Mouse (Mus musculus): Measurements from ENCODE around the gene Pomgnt1. TPM values are rescaled to one million over a fixed set of nuclear protein-coding genes. Genes with fewer than 3 reads are reported as not detected.

The Pomgnt1 gene
- polyA plus RNA-seq, 1 experiment from 2014 or later = 68.4 TPM

GRCm38 (mm10) chr4:116164759-116165554 lies 41.3 kb downstream of the Pomgnt1 start:
- Histone ChIP-seq H3K36me3 (peaks cover 5% of the 10 kb centered on the region; the same call in 1 of the 2 replicates), H3K9me3 (no peaks in the 10 kb centered on the region), H3K27me3 (replicated peaks) (no peaks in the 10 kb centered on the region), H3K4me3 (no peak overlapping the region), H3K27ac (no peak overlapping the region), H3K9ac (no peak overlapping the region), H3K4me2 (replicated peaks) (no peak overlapping the region), H3K4me1 (no peaks in the 10 kb centered on the region)
- no peak for ATAC-seq (ENCODE audit: low FRiP score, low read depth)
- WGBS = 87% methylated on average over 2 of the region's 2 CpGs

GRCm38 (mm10) chr4:116165708-116166407 lies 42.2 kb downstream of the Pomgnt1 start:
- H3K27me3 ChIP-seq (replicated peaks) = no peaks in the 10 kb centered on the region
- ATAC-seq (ENCODE audit: low FRiP score, low read depth) = no peak
- no peak overlapping the region for H3K27ac ChIP-seq
- H3K4me1 ChIP-seq = no peaks in the 10 kb centered on the region
- 76% methylated on average over 8 of the region's 8 CpGs for WGBS
- no peaks in the 10 kb centered on the region for H3K9me3 ChIP-seq
- no peaks in the 10 kb centered on the region for H3K36me3 ChIP-seq
- H3K9ac ChIP-seq = no peak overlapping the region
- no peak overlapping the region for H3K4me2 ChIP-seq (replicated peaks)
- H3K4me3 ChIP-seq = no peak overlapping the region

GRCm38 (mm10) chr4:116167404-116167803 lies 43.8 kb downstream of the Pomgnt1 start, which contains the start of gene Tspan1:
Gene Tspan1 (minus strand): TSS chr4:116167601.
- Histone ChIP-seq H3K9ac (no peak within 1 kb of the TSS), H3K9me3 (no peaks in the 10 kb centered on the region), H3K27ac (no peak within 1 kb of the TSS), H3K4me2 (replicated peaks) (no peak within 1 kb of the TSS), H3K4me3 (no peak within 1 kb of the TSS), H3K27me3 (replicated peaks) (no peaks in the 10 kb centered on the region), H3K36me3 (no peaks in the 10 kb centered on the region), H3K4me1 (no peaks in the 10 kb centered on the region)
- no peak for ATAC-seq (ENCODE audit: low FRiP score, low read depth)
- WGBS = 43% methylated on average over 7 of the region's 7 CpGs

- ATAC-seq (ENCODE audit: low FRiP score, low read depth) = peak; percentile 74; the same call in 1 of the 2 replicates
- no peaks in the 10 kb centered on the region for H3K9me3 ChIP-seq
- no peaks in the 10 kb centered on the region for H3K4me1 ChIP-seq
- 73% methylated on average over 8 of the region's 8 CpGs for WGBS
- no peaks in the 10 kb centered on the region for H3K27me3 ChIP-seq (replicated peaks)
- no peak overlapping the region for H3K9ac ChIP-seq
- H3K27ac ChIP-seq = no peak overlapping the region
- no peak overlapping the region for H3K4me2 ChIP-seq (replicated peaks)
- H3K36me3 ChIP-seq = no peaks in the 10 kb centered on the region
- H3K4me3 ChIP-seq = no peak overlapping the region
These were observed 45.1 kb downstream of the Pomgnt1 start for GRCm38 (mm10) chr4:116168617-116169352.

GRCm38 (mm10) chr4:116169353-116169672 lies 45.7 kb downstream of the Pomgnt1 start:
- Histone ChIP-seq H3K4me3 (no peak overlapping the region), H3K9me3 (no peaks in the 10 kb centered on the region), H3K27ac (no peak overlapping the region), H3K4me1 (peaks cover under 1% of the 10 kb centered on the region; the same call in 1 of the 2 replicates), H3K36me3 (no peaks in the 10 kb centered on the region), H3K27me3 (replicated peaks) (no peaks in the 10 kb centered on the region), H3K4me2 (replicated peaks) (no peak overlapping the region), H3K9ac (no peak overlapping the region)
- peak; percentile 30; the same call in 1 of the 2 replicates for ATAC-seq (ENCODE audit: low FRiP score, low read depth)
- 87% methylated on average over 3 of the region's 3 CpGs for WGBS

GRCm38 (mm10) chr4:116173072-116173471 lies 49.4 kb downstream of the Pomgnt1 start, which contains the start of the genes 1700042G07Rik and Gm49337:
Gene 1700042G07Rik (plus strand): TSS chr4:116173372.
Gene Gm49337 (plus strand): TSS chr4:116173384.
- ATAC-seq (ENCODE audit: low FRiP score, low read depth) = no peak
- no peak within 1 kb of the TSS for H3K27ac ChIP-seq
- WGBS = 90% methylated on average over 6 of the region's 6 CpGs

GRCm38 (mm10) chr4:116173752-116174151 lies 50.1 kb downstream of the Pomgnt1 start:
- Histone ChIP-seq H3K4me3 (no peak overlapping the region), H3K9ac (no peak overlapping the region), H3K36me3 (no peaks in the 10 kb centered on the region), H3K9me3 (no peaks in the 10 kb centered on the region), H3K27ac (no peak overlapping the region), H3K27me3 (replicated peaks) (no peaks in the 10 kb centered on the region), H3K4me2 (replicated peaks) (no peak overlapping the region), H3K4me1 (peaks cover 13% of the 10 kb centered on the region)
- 86% methylated on average over 4 of the region's 4 CpGs for WGBS
- no peak for ATAC-seq (ENCODE audit: low FRiP score, low read depth)

More at GRCm38 (mm10) chr4:116173072-116173471, 49.4 kb downstream of the Pomgnt1 start, which contains the start of the genes 1700042G07Rik and Gm49337:
- H3K4me1 ChIP-seq = peaks cover 13% of the 10 kb centered on the region
- H3K36me3 ChIP-seq = no peaks in the 10 kb centered on the region
- H3K9me3 ChIP-seq = no peaks in the 10 kb centered on the region
- no peak within 1 kb of the TSS for H3K4me3 ChIP-seq
- H3K9ac ChIP-seq = no peak within 1 kb of the TSS
- H3K4me2 ChIP-seq (replicated peaks) = no peak within 1 kb of the TSS
- no peaks in the 10 kb centered on the region for H3K27me3 ChIP-seq (replicated peaks)

GRCm38 (mm10) chr4:116174466-116175116 lies 51.0 kb downstream of the Pomgnt1 start:
- no peak overlapping the region for H3K9ac ChIP-seq
- 0 out of 2 replicates have a peak, but pooled peaks have one; percentile 23 for ATAC-seq (ENCODE audit: low FRiP score, low read depth)
- no peaks in the 10 kb centered on the region for H3K9me3 ChIP-seq
- H3K36me3 ChIP-seq = no peaks in the 10 kb centered on the region
- H3K27ac ChIP-seq = no peak overlapping the region
- H3K4me1 ChIP-seq = peaks cover 13% of the 10 kb centered on the region
- WGBS = 56% methylated on average over 6 of the region's 6 CpGs
- H3K4me2 ChIP-seq (replicated peaks) = no peak overlapping the region
- no peak overlapping the region for H3K4me3 ChIP-seq
- no peaks in the 10 kb centered on the region for H3K27me3 ChIP-seq (replicated peaks)

- ATAC-seq (ENCODE audit: low FRiP score, low read depth) = no peak
- no peak overlapping the region for H3K4me3 ChIP-seq
- H3K9me3 ChIP-seq = no peaks in the 10 kb centered on the region
- peaks cover 13% of the 10 kb centered on the region for H3K4me1 ChIP-seq
- no peak overlapping the region for H3K27ac ChIP-seq
- no peak overlapping the region for H3K9ac ChIP-seq
- H3K4me2 ChIP-seq (replicated peaks) = no peak overlapping the region
- no peaks in the 10 kb centered on the region for H3K27me3 ChIP-seq (replicated peaks)
- H3K36me3 ChIP-seq = no peaks in the 10 kb centered on the region
These were observed 51.5 kb downstream of the Pomgnt1 start for GRCm38 (mm10) chr4:116175136-116175535.

GRCm38 (mm10) chr4:116175711-116176542 lies 52.3 kb downstream of the Pomgnt1 start:
- Histone ChIP-seq H3K4me3 (no peak overlapping the region), H3K9ac (no peak overlapping the region), H3K9me3 (no peaks in the 10 kb centered on the region), H3K4me2 (replicated peaks) (no peak overlapping the region), H3K4me1 (peaks cover 13% of the 10 kb centered on the region), H3K36me3 (no peaks in the 10 kb centered on the region), H3K27me3 (replicated peaks) (no peaks in the 10 kb centered on the region), H3K27ac (no peak overlapping the region)
- 78% methylated on average over 7 of the region's 7 CpGs for WGBS
- no peak for ATAC-seq (ENCODE audit: low FRiP score, low read depth)

GRCm38 (mm10) chr4:116176543-116176988 lies 52.9 kb downstream of the Pomgnt1 start:
- Histone ChIP-seq H3K9ac (no peak overlapping the region), H3K27me3 (replicated peaks) (no peaks in the 10 kb centered on the region), H3K4me3 (no peak overlapping the region), H3K4me2 (replicated peaks) (peak overlapping the region; percentile 40), H3K9me3 (no peaks in the 10 kb centered on the region), H3K4me1 (peaks cover 13% of the 10 kb centered on the region), H3K36me3 (no peaks in the 10 kb centered on the region), H3K27ac (no peak overlapping the region)
- peak; percentile 56 for ATAC-seq (ENCODE audit: low FRiP score, low read depth)
- WGBS = 43% methylated on average over 10 of the region's 10 CpGs
